Mouse (Mus musculus): ENCODE results near the gene Tmem45a. TPM values are rescaled to one million over a fixed set of nuclear protein-coding genes. Genes with fewer than 3 reads are reported as not detected.

Tmem45a gene
- total and polyA plus RNA-seq, 2 experiments: 0.15 to 0.28 TPM

GRCm38 (mm10) chr16:56891583-56891982, 5.6 kb upstream of the Tmem45a start:
- Histone ChIP-seq H3K4me1 (ENCODE audit: control insufficient read depth, insufficient read depth, low read length) (no peaks in the 10 kb centered on the region), H3K4me3 (ENCODE audit: insufficient read depth, low read depth, low read length) (no peak overlapping the region), H3K36me3 (ENCODE audit: control insufficient read depth, insufficient read depth, low read length) (no peaks in the 10 kb centered on the region), H3K27ac (replicated peaks; ENCODE audit: insufficient read depth, low read depth, low read length) (no peak overlapping the region), H3K9ac (ENCODE audit: low read depth, low read length) (no peak overlapping the region), H3K79me2 (ENCODE audit: control insufficient read depth, insufficient read depth, low read length) (no peaks in the 10 kb centered on the region), H3K27me3 (ENCODE audit: control insufficient read depth, insufficient read depth, low read length) (no peaks in the 10 kb centered on the region)
- WGBS: 87% methylated on average over 5 of the region's 5 CpGs
- no peak for DNase-seq (ENCODE audit: extremely low read depth, low read depth, low spot score)
- TF ChIP-seq POLR2A (IDR thresholded peaks at IDR 0.05; ENCODE audit: extremely low read depth, insufficient read depth, low read length): no peak
- no peak for TF ChIP-seq CTCF (IDR thresholded peaks at IDR 0.05; ENCODE audit: low read depth, low read length)

- no peak overlapping the region for H3K4me3 ChIP-seq (ENCODE audit: insufficient read depth, low read depth, low read length)
- H3K27ac ChIP-seq (replicated peaks; ENCODE audit: insufficient read depth, low read depth, low read length): no peak overlapping the region
- DNase-seq (ENCODE audit: extremely low read depth, low read depth, low spot score): no peak
- 39% methylated on average over 9 of the region's 9 CpGs for WGBS
- H3K9ac ChIP-seq (ENCODE audit: low read depth, low read length): no peak overlapping the region
- H3K36me3 ChIP-seq (ENCODE audit: control insufficient read depth, insufficient read depth, low read length): no peaks in the 10 kb centered on the region
- TF ChIP-seq POLR2A (IDR thresholded peaks at IDR 0.05; ENCODE audit: extremely low read depth, insufficient read depth, low read length): no peak
- H3K79me2 ChIP-seq (ENCODE audit: control insufficient read depth, insufficient read depth, low read length): no peaks in the 10 kb centered on the region
- H3K4me1 ChIP-seq (ENCODE audit: control insufficient read depth, insufficient read depth, low read length): no peaks in the 10 kb centered on the region
- H3K27me3 ChIP-seq (ENCODE audit: control insufficient read depth, insufficient read depth, low read length): no peaks in the 10 kb centered on the region
Observed at GRCm38 (mm10) chr16:56886616-56887116, 700 bp upstream of the Tmem45a start.

GRCm38 (mm10) chr16:56884811-56885210, 1.2 kb downstream of the Tmem45a start:
- no peaks in the 10 kb centered on the region for H3K4me1 ChIP-seq (ENCODE audit: control insufficient read depth, insufficient read depth, low read length)
- no peak for DNase-seq (ENCODE audit: extremely low read depth, low read depth, low spot score)
- WGBS: 94% methylated on average over 6 of the region's 6 CpGs
- H3K27me3 ChIP-seq (ENCODE audit: control insufficient read depth, insufficient read depth, low read length): no peaks in the 10 kb centered on the region
- H3K27ac ChIP-seq (replicated peaks; ENCODE audit: insufficient read depth, low read depth, low read length): no peak overlapping the region
- TF ChIP-seq POLR2A (IDR thresholded peaks at IDR 0.05; ENCODE audit: extremely low read depth, insufficient read depth, low read length) (no peak), CTCF (IDR thresholded peaks at IDR 0.05; ENCODE audit: low read depth, low read length) (no peak)
- H3K4me3 ChIP-seq (ENCODE audit: insufficient read depth, low read depth, low read length): no peak overlapping the region
- H3K9ac ChIP-seq (ENCODE audit: low read depth, low read length): no peak overlapping the region
- no peaks in the 10 kb centered on the region for H3K36me3 ChIP-seq (ENCODE audit: control insufficient read depth, insufficient read depth, low read length)
- H3K79me2 ChIP-seq (ENCODE audit: control insufficient read depth, insufficient read depth, low read length): no peaks in the 10 kb centered on the region

- TF ChIP-seq CTCF (IDR thresholded peaks at IDR 0.05; ENCODE audit: low read depth, low read length) (no peak), POLR2A (IDR thresholded peaks at IDR 0.05; ENCODE audit: extremely low read depth, insufficient read depth, low read length) (no peak)
- no peak for DNase-seq (ENCODE audit: extremely low read depth, low read depth, low spot score)
- H3K27me3 ChIP-seq (ENCODE audit: control insufficient read depth, insufficient read depth, low read length): peaks cover 3% of the 10 kb centered on the region; the same call in 1 of the 2 replicates
- H3K36me3 ChIP-seq (ENCODE audit: control insufficient read depth, insufficient read depth, low read length): no peaks in the 10 kb centered on the region
- H3K27ac ChIP-seq (replicated peaks; ENCODE audit: insufficient read depth, low read depth, low read length): no peak overlapping the region
- no peak overlapping the region for H3K9ac ChIP-seq (ENCODE audit: low read depth, low read length)
- no peaks in the 10 kb centered on the region for H3K79me2 ChIP-seq (ENCODE audit: control insufficient read depth, insufficient read depth, low read length)
- H3K4me1 ChIP-seq (ENCODE audit: control insufficient read depth, insufficient read depth, low read length): peaks cover 8% of the 10 kb centered on the region
- 62% methylated on average over 2 of the region's 2 CpGs for WGBS
- H3K4me3 ChIP-seq (ENCODE audit: insufficient read depth, low read depth, low read length): no peak overlapping the region
Observed at GRCm38 (mm10) chr16:56873410-56873809, 12.6 kb downstream of the Tmem45a start.

GRCm38 (mm10) chr16:56870458-56870857, 15.5 kb downstream of the Tmem45a start:
- peaks cover 8% of the 10 kb centered on the region for H3K4me1 ChIP-seq (ENCODE audit: control insufficient read depth, insufficient read depth, low read length)
- no peak for DNase-seq (ENCODE audit: extremely low read depth, low read depth, low spot score)
- H3K27ac ChIP-seq (replicated peaks; ENCODE audit: insufficient read depth, low read depth, low read length): no peak overlapping the region
- no peaks in the 10 kb centered on the region for H3K36me3 ChIP-seq (ENCODE audit: control insufficient read depth, insufficient read depth, low read length)
- H3K27me3 ChIP-seq (ENCODE audit: control insufficient read depth, insufficient read depth, low read length): peaks cover 3% of the 10 kb centered on the region; the same call in 1 of the 2 replicates
- 54% methylated on average over 3 of the region's 3 CpGs for WGBS
- H3K79me2 ChIP-seq (ENCODE audit: control insufficient read depth, insufficient read depth, low read length): no peaks in the 10 kb centered on the region
- H3K4me3 ChIP-seq (ENCODE audit: insufficient read depth, low read depth, low read length): no peak overlapping the region
- TF ChIP-seq CTCF (IDR thresholded peaks at IDR 0.05; ENCODE audit: low read depth, low read length): no peak
- no peak for TF ChIP-seq POLR2A (IDR thresholded peaks at IDR 0.05; ENCODE audit: extremely low read depth, insufficient read depth, low read length)
- H3K9ac ChIP-seq (ENCODE audit: low read depth, low read length): no peak overlapping the region

GRCm38 (mm10) chr16:56868361-56868760, 17.6 kb downstream of the Tmem45a start:
- WGBS: 78% methylated on average over 5 of the region's 5 CpGs

More at GRCm38 (mm10) chr16:56868361-56868760, 17.6 kb downstream of the Tmem45a start:
- no peak for TF ChIP-seq CTCF (IDR thresholded peaks at IDR 0.05; ENCODE audit: low read depth, low read length)
- TF ChIP-seq POLR2A (IDR thresholded peaks at IDR 0.05; ENCODE audit: extremely low read depth, insufficient read depth, low read length): no peak
- H3K36me3 ChIP-seq (ENCODE audit: control insufficient read depth, insufficient read depth, low read length): no peaks in the 10 kb centered on the region
- H3K4me1 ChIP-seq (ENCODE audit: control insufficient read depth, insufficient read depth, low read length): peaks cover 8% of the 10 kb centered on the region
- no peak overlapping the region for H3K9ac ChIP-seq (ENCODE audit: low read depth, low read length)
- no peak for DNase-seq (ENCODE audit: extremely low read depth, low read depth, low spot score)
- no peaks in the 10 kb centered on the region for H3K79me2 ChIP-seq (ENCODE audit: control insufficient read depth, insufficient read depth, low read length)
- H3K27me3 ChIP-seq (ENCODE audit: control insufficient read depth, insufficient read depth, low read length): peaks cover 1% of the 10 kb centered on the region; the same call in 1 of the 2 replicates
- H3K4me3 ChIP-seq (ENCODE audit: insufficient read depth, low read depth, low read length): no peak overlapping the region
- no peak overlapping the region for H3K27ac ChIP-seq (replicated peaks; ENCODE audit: insufficient read depth, low read depth, low read length)

Measured in liver, adult 2 months (tissue).